Mouse (Mus musculus): Measurements from ENCODE around the gene Lrrc8b. TPM values are rescaled to one million over a fixed set of nuclear protein-coding genes. Genes with fewer than 3 reads are reported as not detected.

The Lrrc8b gene
- polyA plus RNA-seq, 1 experiment from 2014 or later, result 2.6 TPM

GRCm38 (mm10) chr5:105498429-105499000 lies 82.9 kb downstream of the Lrrc8b start:
- Histone ChIP-seq H3K9me3 (replicated peaks) (no peaks in the 10 kb centered on the region; the same call in 1 of the 2 replicates), H3K4me2 (no peak overlapping the region), H3K9ac (no peak overlapping the region), H3K4me1 (replicated peaks) (peaks cover 15% of the 10 kb centered on the region), H3K27ac (replicated peaks) (no peak overlapping the region), H3K36me3 (replicated peaks) (no peaks in the 10 kb centered on the region), H3K27me3 (peaks cover 32% of the 10 kb centered on the region), H3K4me3 (replicated peaks) (no peak overlapping the region)
- WGBS (ENCODE audit: insufficient replicate concordance), result 64% methylated on average over 4 of the region's 4 CpGs
- no peak for ATAC-seq (ENCODE audit: insufficient read depth)

GRCm38 (mm10) chr5:105499396-105499795 lies 83.8 kb downstream of the Lrrc8b start:
- H3K27me3 ChIP-seq, result peaks cover 31% of the 10 kb centered on the region
- H3K4me1 ChIP-seq (replicated peaks), result peaks cover 15% of the 10 kb centered on the region
- no peak for ATAC-seq (ENCODE audit: insufficient read depth)
- H3K9me3 ChIP-seq (replicated peaks), result no peaks in the 10 kb centered on the region; the same call in 1 of the 2 replicates
- H3K4me2 ChIP-seq, result no peak overlapping the region
- H3K9ac ChIP-seq, result no peak overlapping the region
- 31% methylated on average over 1 of the region's 1 CpGs for WGBS (ENCODE audit: insufficient replicate concordance)
- no peak overlapping the region for H3K4me3 ChIP-seq (replicated peaks)
- no peak overlapping the region for H3K27ac ChIP-seq (replicated peaks)
- H3K36me3 ChIP-seq (replicated peaks), result no peaks in the 10 kb centered on the region

DNA sequence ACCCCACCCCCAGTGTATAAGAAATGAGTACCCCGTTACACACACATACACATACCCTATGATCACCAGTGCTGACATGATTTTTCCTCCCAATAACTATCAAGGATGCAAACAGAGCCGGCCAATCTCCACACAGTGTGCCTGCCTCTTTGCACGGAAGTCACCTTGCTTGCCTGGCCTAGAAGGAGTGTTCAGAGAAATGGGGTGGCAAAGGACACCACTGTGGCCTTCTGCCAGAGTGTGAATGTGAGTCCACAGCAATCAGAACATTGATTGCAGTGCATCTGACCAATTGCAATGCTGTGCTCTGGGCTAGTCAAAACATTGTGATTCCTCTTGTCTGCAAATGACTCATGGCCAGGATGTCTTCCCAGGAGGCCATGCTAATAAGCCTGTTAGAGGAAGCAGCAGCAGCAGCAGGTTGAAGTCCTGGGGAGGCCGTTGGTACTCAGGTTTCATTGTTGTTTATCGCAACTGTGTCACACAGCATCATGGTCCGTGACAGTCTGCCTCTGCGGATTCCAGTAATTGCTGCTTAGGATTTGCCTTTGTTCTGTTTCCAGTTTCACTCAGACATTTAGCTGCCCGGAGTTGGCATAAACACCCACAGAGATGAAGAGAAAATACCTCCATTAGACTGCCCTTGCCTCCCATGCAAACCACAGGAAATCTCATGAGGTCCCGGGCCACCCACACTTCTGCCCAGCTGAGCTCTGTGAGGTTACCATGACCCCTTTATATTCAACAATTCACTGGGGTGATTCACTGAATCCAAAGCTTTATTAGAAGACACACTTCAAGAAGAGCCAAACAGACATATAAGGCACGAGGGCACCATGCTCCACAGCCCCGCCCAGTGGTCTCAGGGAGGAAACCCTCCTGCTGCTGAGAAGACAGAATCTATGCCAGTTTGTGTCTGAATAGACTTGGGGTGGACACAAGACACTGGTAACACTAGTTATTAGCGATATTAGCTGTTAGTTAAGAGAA lies 84.9 kb downstream of the Lrrc8b start:
- Histone ChIP-seq H3K27ac (replicated peaks) (no peak overlapping the region), H3K4me2 (no peak overlapping the region), H3K9me3 (replicated peaks) (no peaks in the 10 kb centered on the region; the same call in 1 of the 2 replicates), H3K4me1 (replicated peaks) (peaks cover 9% of the 10 kb centered on the region; the same call in 1 of the 2 replicates), H3K36me3 (replicated peaks) (no peaks in the 10 kb centered on the region), H3K9ac (no peak overlapping the region), H3K27me3 (peaks cover 27% of the 10 kb centered on the region), H3K4me3 (replicated peaks) (no peak overlapping the region)
- ATAC-seq (ENCODE audit: insufficient read depth), result no peak
- WGBS (ENCODE audit: insufficient replicate concordance), result 56% methylated on average over 12 of the region's 12 CpGs

DNA sequence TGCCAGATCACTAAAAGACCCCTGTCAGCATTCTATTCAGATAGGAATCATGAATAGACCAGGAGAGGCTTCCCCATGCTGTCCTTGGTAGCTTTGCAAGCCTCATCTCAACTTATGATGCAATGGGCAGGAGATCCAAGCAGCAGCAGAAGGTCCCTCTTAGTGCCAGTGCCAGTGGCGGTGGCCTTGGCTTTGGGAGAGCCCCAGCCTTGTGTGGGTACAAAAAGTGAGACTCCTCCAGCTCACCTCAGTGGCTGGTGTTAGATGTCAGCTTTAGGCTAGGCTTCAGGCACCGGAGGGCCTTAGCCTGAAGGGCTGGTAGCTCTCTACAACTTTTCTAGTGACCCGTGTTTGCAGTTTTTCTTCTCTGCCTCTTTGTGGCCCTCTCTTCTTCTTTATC lies 85.6 kb downstream of the Lrrc8b start:
- no peak overlapping the region for H3K4me2 ChIP-seq
- H3K4me1 ChIP-seq (replicated peaks), result peaks cover 4% of the 10 kb centered on the region; the same call in 1 of the 2 replicates
- ATAC-seq (ENCODE audit: insufficient read depth), result no peak
- H3K9ac ChIP-seq, result no peak overlapping the region
- WGBS (ENCODE audit: insufficient replicate concordance), result 72% methylated on average over 3 of the region's 3 CpGs
- H3K9me3 ChIP-seq (replicated peaks), result no peaks in the 10 kb centered on the region; the same call in 1 of the 2 replicates
- H3K27me3 ChIP-seq, result peaks cover 20% of the 10 kb centered on the region
- H3K36me3 ChIP-seq (replicated peaks), result no peaks in the 10 kb centered on the region
- no peak overlapping the region for H3K4me3 ChIP-seq (replicated peaks)
- H3K27ac ChIP-seq (replicated peaks), result no peak overlapping the region

DNA sequence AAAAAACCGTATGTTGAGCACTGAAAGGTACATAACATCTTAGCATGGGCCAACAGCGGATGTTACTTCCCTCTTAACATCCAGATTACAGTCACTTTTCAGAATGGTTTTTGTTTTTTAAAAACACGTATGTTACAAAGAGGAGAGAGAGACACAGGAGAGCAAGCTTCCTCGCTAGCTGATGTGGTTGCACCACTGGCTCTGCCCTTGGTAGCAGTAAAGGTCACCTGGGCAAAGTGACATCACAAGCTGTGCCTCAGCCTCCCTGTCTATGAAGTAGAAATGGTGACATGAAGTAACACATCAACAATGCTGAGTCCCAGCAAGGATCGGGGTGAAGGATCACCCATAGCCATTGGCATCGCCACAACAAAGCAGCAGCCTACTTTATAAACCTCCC lies 93.2 kb downstream of the Lrrc8b start:
- Histone ChIP-seq H3K4me1 (replicated peaks) (no peaks in the 10 kb centered on the region), H3K36me3 (replicated peaks) (no peaks in the 10 kb centered on the region), H3K9ac (no peak overlapping the region), H3K4me2 (no peak overlapping the region), H3K27me3 (no peaks in the 10 kb centered on the region), H3K9me3 (replicated peaks) (no peaks in the 10 kb centered on the region), H3K27ac (replicated peaks) (no peak overlapping the region), H3K4me3 (replicated peaks) (no peak overlapping the region)
- ATAC-seq (ENCODE audit: insufficient read depth), result no peak
- 75% methylated on average over 6 of the region's 6 CpGs for WGBS (ENCODE audit: insufficient replicate concordance)

DNA sequence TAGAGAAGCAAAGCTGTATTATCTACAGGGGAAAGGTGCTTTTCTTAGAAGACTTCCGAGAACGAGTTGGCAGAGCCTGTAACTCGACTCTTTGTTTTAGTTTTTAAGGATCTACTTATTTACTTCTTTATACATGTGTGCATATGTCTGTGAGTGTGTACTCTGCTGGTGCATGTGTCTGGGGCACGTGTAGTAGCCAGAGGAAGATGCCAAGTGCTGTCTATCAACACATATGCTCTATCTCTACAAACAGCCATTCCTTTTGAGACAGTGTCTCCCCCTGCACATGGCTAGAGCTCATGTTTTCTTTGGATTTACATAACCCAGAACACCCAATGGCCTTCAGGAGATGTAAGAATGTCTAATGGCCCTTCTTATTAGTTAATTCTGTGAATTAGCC lies 96.7 kb downstream of the Lrrc8b start:
- Histone ChIP-seq H3K9ac (no peak overlapping the region), H3K4me3 (replicated peaks) (no peak overlapping the region), H3K4me2 (no peak overlapping the region), H3K27ac (replicated peaks) (no peak overlapping the region), H3K4me1 (replicated peaks) (no peaks in the 10 kb centered on the region), H3K36me3 (replicated peaks) (no peaks in the 10 kb centered on the region), H3K27me3 (peaks cover 6% of the 10 kb centered on the region), H3K9me3 (replicated peaks) (no peaks in the 10 kb centered on the region)
- 52% methylated on average over 4 of the region's 4 CpGs for WGBS (ENCODE audit: insufficient replicate concordance)
- ATAC-seq (ENCODE audit: insufficient read depth), result no peak

DNA sequence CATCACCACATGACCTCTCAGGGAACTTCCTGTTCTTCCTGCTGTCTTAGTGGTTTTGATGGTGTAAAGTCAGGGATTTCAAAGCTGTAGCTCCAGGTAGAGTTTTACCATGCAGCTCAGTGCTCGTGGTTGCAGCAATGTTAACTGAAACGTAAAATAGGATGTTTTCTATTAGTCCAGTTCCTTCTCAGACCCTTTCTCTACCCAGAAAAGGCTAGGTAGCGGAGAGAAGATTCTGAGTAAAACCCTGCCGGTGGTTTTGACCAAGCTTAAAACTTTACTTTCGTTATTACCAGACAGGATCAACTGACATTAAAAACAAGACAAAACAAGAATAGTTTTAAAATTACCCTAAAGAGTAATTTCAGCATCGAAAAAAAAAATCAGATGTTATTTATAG lies 100.0 kb downstream of the Lrrc8b start:
- 46% methylated on average over 6 of the region's 6 CpGs for WGBS (ENCODE audit: insufficient replicate concordance)
- no peaks in the 10 kb centered on the region for H3K36me3 ChIP-seq (replicated peaks)
- no peaks in the 10 kb centered on the region for H3K9me3 ChIP-seq (replicated peaks)
- H3K4me3 ChIP-seq (replicated peaks), result no peak overlapping the region
- H3K4me2 ChIP-seq, result no peak overlapping the region
- peaks cover 25% of the 10 kb centered on the region for H3K4me1 ChIP-seq (replicated peaks)
- no peak for ATAC-seq (ENCODE audit: insufficient read depth)
- no peak overlapping the region for H3K9ac ChIP-seq
- H3K27ac ChIP-seq (replicated peaks), result no peak overlapping the region
- H3K27me3 ChIP-seq, result peaks cover 10% of the 10 kb centered on the region

DNA sequence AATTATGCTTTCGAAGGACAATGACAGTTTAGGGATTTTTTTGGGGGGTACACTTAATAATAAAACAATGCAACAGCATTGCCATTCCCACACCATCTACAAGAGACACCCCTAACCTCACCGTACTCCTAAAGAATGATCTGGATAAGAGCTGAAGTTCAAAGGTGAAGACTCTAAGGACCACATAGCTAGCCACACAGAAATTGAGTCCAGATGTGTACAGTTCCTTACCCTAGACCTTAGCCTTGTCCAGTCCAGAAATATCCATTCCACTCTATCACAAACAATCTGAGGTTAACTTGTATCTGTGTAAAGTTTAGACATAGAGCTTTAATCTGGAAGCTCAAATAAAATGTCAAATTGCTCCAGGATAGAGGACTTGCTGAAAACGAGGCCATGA lies 100.7 kb downstream of the Lrrc8b start:
- ATAC-seq (ENCODE audit: insufficient read depth), result no peak
- no peaks in the 10 kb centered on the region for H3K9me3 ChIP-seq (replicated peaks)

DNA sequence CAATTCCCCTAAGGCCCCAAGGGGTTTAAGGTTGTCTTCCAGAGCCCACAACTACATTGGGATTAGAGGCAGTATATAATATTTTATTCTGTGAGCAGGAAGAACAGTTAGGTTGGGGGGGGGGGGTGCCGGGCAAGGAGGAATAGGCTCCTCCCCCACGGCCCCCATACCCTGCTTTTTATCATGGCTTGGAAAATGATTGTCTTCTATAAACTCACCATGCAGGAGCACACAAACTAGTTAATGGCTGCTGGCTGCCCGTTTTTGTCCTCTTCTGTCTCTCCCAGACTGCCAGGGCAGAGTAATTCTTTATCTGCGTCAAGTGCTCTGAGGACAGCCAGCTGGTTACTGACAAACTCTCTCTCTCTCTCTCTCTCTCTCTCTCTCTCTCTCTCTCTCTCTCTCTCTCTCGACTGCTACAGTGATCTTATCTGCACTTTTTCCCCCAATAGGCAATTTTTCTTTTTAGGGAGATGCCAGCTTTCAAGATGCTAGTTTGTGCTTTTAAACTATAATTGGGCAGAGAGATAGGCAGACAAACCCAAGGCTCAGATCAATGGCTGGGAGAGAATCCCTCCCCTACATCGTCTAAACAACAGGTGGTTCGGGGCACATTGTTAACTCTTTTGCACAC lies 102.5 kb downstream of the Lrrc8b start:
- Histone ChIP-seq H3K9me3 (replicated peaks) (no peaks in the 10 kb centered on the region), H3K27me3 (peaks cover 10% of the 10 kb centered on the region), H3K9ac (peak overlapping the region; percentile 93), H3K4me2 (peak overlapping the region; percentile 98), H3K27ac (replicated peaks) (peak overlapping the region; percentile 87), H3K4me1 (replicated peaks) (peaks cover 49% of the 10 kb centered on the region), H3K36me3 (replicated peaks) (0 out of 2 replicates have a peak, but pooled peaks cover 3% of the 10 kb centered on the region), H3K4me3 (replicated peaks) (peak overlapping the region; percentile 87)
- 6% methylated on average over 7 of the region's 7 CpGs for WGBS (ENCODE audit: insufficient replicate concordance)
- ATAC-seq (ENCODE audit: insufficient read depth), result no peak

More for the DNA sequence above, 100.7 kb downstream of the Lrrc8b start:
- Histone ChIP-seq H3K27me3 (peaks cover 10% of the 10 kb centered on the region), H3K4me3 (replicated peaks) (no peak overlapping the region), H3K4me1 (replicated peaks) (peaks cover 32% of the 10 kb centered on the region), H3K9ac (no peak overlapping the region), H3K27ac (replicated peaks) (no peak overlapping the region), H3K36me3 (replicated peaks) (no peaks in the 10 kb centered on the region), H3K4me2 (no peak overlapping the region)
- WGBS (ENCODE audit: insufficient replicate concordance), result 60% methylated on average over 3 of the region's 3 CpGs

DNA sequence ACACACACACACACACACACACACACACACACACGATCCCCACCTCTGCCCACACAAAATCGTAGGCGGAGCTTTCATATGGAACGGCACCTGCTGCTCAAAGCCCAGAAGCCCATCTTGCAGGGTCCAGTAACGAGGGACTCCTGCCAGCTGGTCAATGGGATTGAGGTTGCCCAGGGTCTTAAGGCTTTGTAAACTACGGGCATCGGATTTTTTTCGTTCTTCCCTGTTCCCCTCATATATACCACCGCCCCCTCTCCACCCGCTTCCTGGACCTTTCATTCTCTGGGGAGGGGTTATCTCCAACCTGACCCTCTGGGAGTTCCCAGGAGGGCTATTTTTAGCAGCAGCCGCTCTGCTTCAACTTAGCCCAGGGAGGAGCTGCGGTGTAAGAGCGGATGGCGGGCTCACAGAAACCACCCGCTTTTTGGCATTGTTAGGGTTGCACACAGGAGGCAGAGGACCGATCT lies 103.1 kb downstream of the Lrrc8b start:
- Histone ChIP-seq H3K9me3 (replicated peaks) (no peaks in the 10 kb centered on the region), H3K36me3 (replicated peaks) (0 out of 2 replicates have a peak, but pooled peaks cover 3% of the 10 kb centered on the region), H3K27ac (replicated peaks) (peak overlapping the region; percentile 87), H3K9ac (peak overlapping the region; percentile 93), H3K27me3 (peaks cover 10% of the 10 kb centered on the region), H3K4me1 (replicated peaks) (peaks cover 55% of the 10 kb centered on the region), H3K4me2 (peak overlapping the region; percentile 98), H3K4me3 (replicated peaks) (peak overlapping the region; percentile 87)
- WGBS (ENCODE audit: insufficient replicate concordance), result under 1% methylated on average over 16 of the region's 16 CpGs
- ATAC-seq (ENCODE audit: insufficient read depth), result peak; percentile 36

Data from liver, embryonic 15.5 days (tissue).